8 mouse cellular contexts compared by ENCODE assay signal in the genomic region with DNA sequence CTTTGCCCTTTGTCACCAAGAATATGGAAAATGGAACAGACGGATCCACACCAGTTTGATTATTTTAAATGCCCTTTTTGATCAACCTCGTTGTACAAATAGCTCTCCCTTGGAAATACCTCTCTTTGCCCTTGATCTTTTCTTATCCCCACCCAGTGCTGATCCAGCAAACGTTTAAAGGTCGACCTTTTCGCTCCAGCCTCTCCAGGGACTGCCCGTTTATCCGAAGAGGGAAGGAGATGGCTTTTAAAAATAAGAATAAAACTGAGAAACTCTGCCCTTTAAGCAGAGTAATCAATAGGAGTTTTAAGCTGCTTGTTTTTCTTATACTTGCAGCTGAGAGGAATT. TPM values are rescaled to one million over a fixed set of nuclear protein-coding genes. Genes with fewer than 3 reads are reported as not detected.
DNase-seq lines count a peak whose midpoint lies in the region; ATAC-seq and TF ChIP-seq lines count a peak whose summit lies in the region.

No protein-coding gene starts in this region.

- TF ChIP-seq EP300 in stomach, postnatal 0 days (optimal IDR thresholded peaks at IDR 0.05) = no peak

- peak overlapping the region; percentile 95 for H3K9ac ChIP-seq in limb, embryonic 13.5 days
- peak overlapping the region; percentile 98 for H3K9ac ChIP-seq in stomach, postnatal 0 days (ENCODE audit: low read length)

- ATAC-seq in limb, embryonic 13.5 days (ENCODE audit: low FRiP score, low read depth) = no peak
- no peak for ATAC-seq in stomach, postnatal 0 days (ENCODE audit: low FRiP score, low TSS enrichment)
- ATAC-seq in megakaryocyte-erythroid progenitor cell, adult 5-6 weeks (replicated peaks; ENCODE audit: low FRiP score, low TSS enrichment, poor library complexity, severe bottlenecking) = no peak

- H3K4me3 ChIP-seq in thymus, adult 2 months (ENCODE audit: control insufficient read depth, insufficient read depth, low read length) = peak overlapping the region; percentile 88
- peak overlapping the region; percentile 96 for H3K4me3 ChIP-seq in limb, embryonic 13.5 days
- H3K4me3 ChIP-seq in stomach, postnatal 0 days (ENCODE audit: low read depth, low read length) = peak overlapping the region; percentile 97

- TF ChIP-seq POLR2A in thymus, adult 2 months (IDR thresholded peaks at IDR 0.05; ENCODE audit: control insufficient read depth, extremely low read depth, insufficient read depth, low read length, poor library complexity) = no peak

- no peaks in the 10 kb centered on the region for H3K9me3 ChIP-seq in limb, embryonic 13.5 days
- H3K9me3 ChIP-seq in stomach, postnatal 0 days (ENCODE audit: control insufficient read depth, low read length) = no peaks in the 10 kb centered on the region

- H3K4me1 ChIP-seq in thymus, adult 2 months (replicated peaks; ENCODE audit: control insufficient read depth, insufficient read depth, low read length) = peaks cover 5% of the 10 kb centered on the region; the same call in 1 of the 2 replicates
- peaks cover 34% of the 10 kb centered on the region for H3K4me1 ChIP-seq in limb, embryonic 13.5 days
- H3K4me1 ChIP-seq in stomach, postnatal 0 days (replicated peaks; ENCODE audit: control insufficient read depth, insufficient read depth) = no peaks in the 10 kb centered on the region

- 33% methylated on average over 7 of the region's 7 CpGs for WGBS in thymus, adult 2 months
- 1% methylated on average over 7 of the region's 7 CpGs for WGBS in limb, embryonic 13.5 days
- 2% methylated on average over 7 of the region's 7 CpGs for WGBS in stomach, postnatal 0 days

- no peaks in the 10 kb centered on the region for H3K27me3 ChIP-seq in thymus, adult 2 months (ENCODE audit: control insufficient read depth, insufficient read depth, low read length)
- no peaks in the 10 kb centered on the region for H3K27me3 ChIP-seq in limb, embryonic 13.5 days
- no peaks in the 10 kb centered on the region for H3K27me3 ChIP-seq in stomach, postnatal 0 days (ENCODE audit: control insufficient read depth, insufficient read depth, low read length)

- H3K27ac ChIP-seq in thymus, adult 2 months (ENCODE audit: control insufficient read depth, insufficient read depth, low read length) = no peak overlapping the region
- peak overlapping the region; percentile 99 for H3K27ac ChIP-seq in limb, embryonic 13.5 days
- peak overlapping the region; percentile 49 for H3K27ac ChIP-seq in stomach, postnatal 0 days (replicated peaks)

- no peak for TF ChIP-seq CTCF in thymus, adult 2 months (IDR thresholded peaks at IDR 0.05; ENCODE audit: borderline replicate concordance, control insufficient read depth, extremely low read depth, insufficient read depth, low read length, poor library complexity)
- no peak for TF ChIP-seq CTCF in stomach, postnatal 0 days (IDR thresholded peaks at IDR 0.05; ENCODE audit: low read depth)

- DNase-seq in embryo, embryonic 10 days (ENCODE audit: low spot score) = peak; percentile 27
- no peak for DNase-seq in embryo, embryonic 10.5 days (ENCODE audit: low spot score)
- no peak for DNase-seq in thymus, adult 2 months
- DNase-seq in thymus, postnatal 36 days = no peak
- DNase-seq in stomach, postnatal 0 days (ENCODE audit: low spot score) = no peak
- no peak for DNase-seq in left cerebral cortex, adult 18-20 months (ENCODE audit: low spot score in 2 of 2)

- peaks cover 8% of the 10 kb centered on the region for H3K36me3 ChIP-seq in thymus, adult 2 months (ENCODE audit: control insufficient read depth, insufficient read depth, low read length)
- peaks cover 11% of the 10 kb centered on the region for H3K36me3 ChIP-seq in limb, embryonic 13.5 days
- H3K36me3 ChIP-seq in stomach, postnatal 0 days (ENCODE audit: control insufficient read depth, insufficient read depth, low read length) = peaks cover 7% of the 10 kb centered on the region

- H3K4me2 ChIP-seq in limb, embryonic 13.5 days (replicated peaks) = peak overlapping the region; percentile 74
- peak overlapping the region; percentile 51 for H3K4me2 ChIP-seq in stomach, postnatal 0 days (replicated peaks; ENCODE audit: low read depth)

RNA-seq across cellular contexts. Expression of a gene that starts 1.2 kb away (rescaled TPM):
- 21.4 and 27.4 TPM in 2 replicates for polyA plus RNA-seq in thymus, adult 2 months (2012; rRNA removed)
- polyA plus RNA-seq in limb, embryonic 13.5 days (2015; fragmentation: Nextera tagmentation; extraction: Ambion mirVana) = 30.0 and 33.9 TPM in 2 replicates
- 71.1 and 74.1 TPM in 2 replicates for polyA plus RNA-seq in stomach, postnatal 0 days (2015; fragmentation: Nextera tagmentation; extraction: Ambion mirVana)
- 5.1 and 8.7 TPM in 2 replicates for total RNA-seq in megakaryocyte-erythroid progenitor cell, adult 5-6 weeks (2014; fragmentation: Nextera tagmentation)
- total RNA-seq in megakaryocyte-erythroid progenitor cell, adult 5-6 weeks (2017) = 4.4 and 7.8 TPM in 2 replicates
- 10 to 100 TPM; 40.6 to 42.1 TPM for total RNA-seq in left cerebral cortex, adult 18-20 months (2021)

RNA-seq across cellular contexts. Expression of a gene that starts 33.3 kb away (rescaled TPM):
- polyA plus RNA-seq in thymus, adult 2 months (2012; rRNA removed) = 28.2 and 34.4 TPM in 2 replicates
- 15.0 and 17.6 TPM in 2 replicates for polyA plus RNA-seq in limb, embryonic 13.5 days (2015; fragmentation: Nextera tagmentation; extraction: Ambion mirVana)
- polyA plus RNA-seq in stomach, postnatal 0 days (2015; fragmentation: Nextera tagmentation; extraction: Ambion mirVana) = 1.4 and 1.9 TPM in 2 replicates
- 0.61 and 0.87 TPM in 2 replicates for total RNA-seq in megakaryocyte-erythroid progenitor cell, adult 5-6 weeks (2014; fragmentation: Nextera tagmentation)
- 0.50 TPM in 1 of 2 replicates, not detected in the other for total RNA-seq in megakaryocyte-erythroid progenitor cell, adult 5-6 weeks (2017)
- 1 to 10 TPM; 1.8 to 2.2 TPM for total RNA-seq in left cerebral cortex, adult 18-20 months (2021)
